Mouse (Mus musculus) brain, adult 2 months (tissue): Measurements from ENCODE around the gene Pbld2.

Experiments used
- DNase-seq: peaks from one replicate; pipeline ENCODE4 v3.0.0; 2011; ENCODE audit warnings: low read depth, low spot score

Gene Pbld2

DNA sequence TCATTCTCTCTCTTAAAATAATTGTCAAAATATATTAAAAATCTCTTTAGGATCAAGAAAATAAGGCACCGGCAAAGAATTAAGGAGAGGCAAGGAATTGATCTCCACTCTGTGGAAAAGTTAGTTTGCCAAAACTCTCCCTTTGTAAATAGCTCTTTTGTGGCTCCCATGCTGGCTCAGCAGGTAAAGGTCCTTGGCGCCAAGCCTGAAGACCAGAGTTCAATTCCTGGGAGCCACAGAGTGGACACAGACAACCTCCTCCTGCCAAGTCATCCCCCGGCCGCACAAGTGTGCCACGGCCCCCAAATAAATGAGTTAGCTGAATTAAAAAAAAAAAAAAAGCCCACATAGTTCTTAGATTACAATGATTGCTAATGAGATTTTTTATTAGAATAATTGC, 38.6 kb downstream of the Pbld2 start:
- no peak for DNase-seq

DNA sequence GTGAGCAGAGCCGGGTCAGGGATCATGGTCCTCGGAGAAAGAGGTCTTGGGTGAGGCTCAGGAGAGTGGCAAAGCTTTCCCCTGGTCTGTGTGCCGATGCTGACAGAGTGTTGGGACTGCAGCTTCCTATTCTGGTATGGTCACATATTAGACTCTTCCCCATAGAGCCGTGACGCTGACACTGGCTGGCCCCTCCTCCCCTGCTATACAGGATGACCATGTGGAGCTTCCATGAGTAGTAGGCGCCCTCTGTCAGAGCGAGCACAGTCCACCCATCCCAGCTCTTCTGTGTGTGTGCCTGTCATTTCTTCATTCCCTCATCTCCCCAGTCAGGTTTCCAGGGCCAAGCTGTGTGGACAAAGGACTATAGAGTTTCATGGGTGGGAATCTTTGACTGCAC, 39.2 kb downstream of the Pbld2 start:
- DNase-seq: no peak

DNA sequence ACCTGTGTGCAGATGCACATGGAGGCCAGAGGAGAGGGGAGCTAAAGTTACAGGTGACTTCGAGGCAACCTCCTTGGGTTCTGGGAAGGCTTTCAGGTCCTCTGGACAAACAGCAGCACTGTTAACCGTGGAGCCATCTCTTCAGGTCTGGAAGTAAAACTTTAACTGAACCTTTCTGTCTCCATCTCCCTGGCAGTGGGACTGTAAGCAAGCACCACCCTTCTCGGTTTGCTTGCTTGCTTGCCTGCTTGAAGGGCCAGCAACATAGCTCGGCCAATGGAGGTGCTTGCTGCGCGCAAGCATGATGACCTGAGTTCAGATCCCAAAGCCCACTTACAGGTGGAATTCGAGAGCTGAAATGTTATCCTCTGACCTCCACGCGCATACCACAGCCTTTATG, 40.4 kb downstream of the Pbld2 start:
- DNase-seq: no peak

DNA sequence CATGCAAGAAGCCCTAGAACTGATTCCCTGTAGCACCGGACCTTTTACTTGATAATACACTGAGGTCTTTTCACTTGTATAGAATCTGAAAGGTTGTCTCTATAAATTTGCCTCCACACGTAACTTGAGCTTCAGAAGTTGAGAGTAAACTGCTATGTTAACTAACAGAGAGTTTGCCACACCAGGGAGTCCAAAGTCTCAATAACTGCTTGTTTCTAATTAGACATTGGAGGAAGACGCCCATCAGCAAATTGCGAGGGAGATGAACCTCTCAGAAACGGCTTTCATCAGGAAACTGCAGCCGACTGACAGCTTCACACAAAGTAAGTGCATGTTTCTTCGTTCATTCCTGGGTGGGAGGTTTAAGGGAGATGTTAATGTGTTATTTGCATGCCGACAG, 41.4 kb downstream of the Pbld2 start:
- no peak for DNase-seq

DNA sequence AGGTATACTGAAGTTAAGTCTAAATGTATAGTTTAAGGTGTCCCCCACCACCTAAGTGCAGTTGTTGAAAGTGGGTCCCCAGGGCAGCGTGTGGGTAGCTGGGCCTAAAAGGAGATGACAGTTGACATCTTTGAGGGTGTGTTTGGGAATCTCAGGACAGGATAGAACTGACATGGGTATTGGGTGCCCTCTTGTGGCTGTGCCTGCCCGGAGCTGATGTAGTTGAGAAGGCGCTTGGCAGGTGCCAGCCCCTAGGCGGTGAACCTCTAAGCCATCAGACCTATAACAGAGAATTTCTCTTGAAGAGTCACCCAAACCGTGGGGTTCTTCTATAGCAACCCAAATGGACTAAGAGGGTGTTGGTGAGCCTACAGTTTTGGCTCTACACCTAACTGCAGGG, 41.9 kb downstream of the Pbld2 start:
- peak; percentile 93 for DNase-seq

DNA sequence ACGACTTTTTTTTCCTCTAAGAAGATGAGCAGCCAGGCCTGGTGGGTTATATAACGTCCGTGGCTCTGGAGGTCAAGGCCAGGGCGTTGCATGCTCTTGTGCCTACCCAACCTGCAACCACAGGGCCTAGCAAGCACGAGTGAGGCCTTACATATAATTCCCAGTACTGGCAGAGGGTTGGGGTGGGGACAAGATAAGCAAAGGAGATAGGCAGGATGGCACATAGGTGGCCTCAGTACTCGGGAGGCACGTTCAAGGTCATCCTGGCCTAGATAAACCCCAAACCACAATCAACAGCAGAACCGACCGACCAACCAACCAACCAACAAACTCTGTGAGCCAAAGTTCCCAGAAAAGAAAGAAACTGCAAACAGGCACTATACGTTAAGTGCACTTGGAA, 62.2 kb downstream of the Pbld2 start:
- no peak for DNase-seq

DNA sequence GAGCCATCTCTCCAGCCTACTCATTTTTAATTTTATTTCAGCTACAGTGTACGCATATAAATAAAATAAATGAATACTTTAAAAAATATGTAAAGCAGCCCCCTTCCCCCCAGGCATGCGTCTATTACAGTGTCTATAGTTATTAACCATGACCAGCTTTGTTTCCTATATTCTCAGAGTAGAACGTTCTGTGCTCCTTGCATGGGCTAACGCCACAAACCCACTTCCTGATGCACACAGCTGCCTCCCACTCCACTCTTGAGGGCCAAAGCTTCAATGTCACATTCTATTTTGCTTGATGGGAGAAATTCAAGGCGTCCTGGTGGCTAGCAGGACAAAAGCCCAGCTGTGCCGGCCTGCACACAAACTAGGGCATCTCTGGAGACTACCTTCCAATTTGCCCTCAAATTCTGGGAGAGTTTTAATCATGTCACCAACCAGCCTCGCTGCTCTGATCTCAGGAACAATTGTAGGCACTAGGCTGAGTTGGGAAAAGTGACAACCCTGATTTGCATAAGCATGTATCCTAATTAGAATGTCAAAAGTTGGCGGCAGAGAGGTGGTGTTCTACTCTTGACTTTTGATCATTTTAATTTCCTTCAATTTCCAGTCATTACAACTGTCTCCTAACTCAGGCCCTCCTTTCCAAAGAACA, 65.1 kb downstream of the Pbld2 start:
- DNase-seq: peak; percentile 29

DNA sequence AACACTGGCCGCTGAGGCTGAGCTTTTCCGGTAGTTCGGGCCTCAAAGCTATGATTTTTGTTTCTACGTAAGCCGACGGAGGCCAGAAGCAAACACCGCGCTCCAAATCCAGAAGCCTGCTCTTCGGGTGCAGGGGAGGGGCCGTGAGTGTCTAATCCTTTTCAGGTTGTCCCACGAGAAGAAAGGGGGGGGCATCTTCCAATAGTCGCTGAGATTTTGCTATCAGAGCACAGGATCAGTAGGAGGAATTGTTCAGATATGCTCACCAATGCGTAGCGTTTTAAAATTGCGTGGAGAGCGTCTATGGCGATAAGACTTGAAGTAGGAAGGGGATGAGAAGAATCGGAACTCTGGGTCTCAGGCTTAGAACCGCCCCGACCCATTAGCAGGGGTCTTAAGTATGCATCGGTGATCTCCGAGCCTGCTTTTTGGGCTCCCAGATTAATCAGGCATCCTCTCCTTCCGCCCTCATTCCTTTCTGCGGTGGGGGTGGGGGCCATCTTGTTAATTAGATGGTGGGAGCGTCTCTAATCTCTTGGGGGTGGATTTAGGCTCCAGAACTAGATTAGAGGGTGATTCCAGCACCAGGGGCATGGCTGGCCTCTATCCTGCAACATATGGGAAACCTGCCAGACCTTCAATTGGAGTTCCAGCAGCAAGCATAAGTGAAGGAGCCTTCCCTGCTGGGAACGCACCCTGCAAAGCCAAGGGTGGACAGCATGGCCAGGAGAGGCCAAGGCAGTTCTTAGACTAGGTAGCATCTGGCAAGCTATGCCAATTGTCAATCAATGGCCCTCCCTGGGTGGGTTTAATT, 65.8 kb downstream of the Pbld2 start:
- DNase-seq: peak; percentile 63

DNA sequence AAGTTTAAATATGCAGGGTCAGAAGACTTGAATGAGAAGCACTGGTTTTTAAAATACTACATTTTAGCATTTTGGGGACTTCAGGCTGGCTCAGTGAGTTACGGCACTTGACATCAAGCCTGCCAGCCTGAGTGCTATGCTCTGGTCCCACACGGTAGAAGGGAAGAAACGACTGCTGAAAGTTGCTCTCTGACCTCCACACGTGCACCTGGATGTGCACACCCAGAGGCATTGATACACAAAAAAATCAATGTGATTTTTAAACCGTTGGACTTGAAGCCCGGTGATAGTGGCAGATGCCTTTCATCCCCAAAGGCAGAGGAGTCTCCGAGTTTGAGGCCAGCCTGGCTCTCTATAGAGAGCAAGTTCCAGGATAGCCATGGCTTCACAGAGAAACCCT, 67.8 kb downstream of the Pbld2 start:
- DNase-seq: no peak

DNA sequence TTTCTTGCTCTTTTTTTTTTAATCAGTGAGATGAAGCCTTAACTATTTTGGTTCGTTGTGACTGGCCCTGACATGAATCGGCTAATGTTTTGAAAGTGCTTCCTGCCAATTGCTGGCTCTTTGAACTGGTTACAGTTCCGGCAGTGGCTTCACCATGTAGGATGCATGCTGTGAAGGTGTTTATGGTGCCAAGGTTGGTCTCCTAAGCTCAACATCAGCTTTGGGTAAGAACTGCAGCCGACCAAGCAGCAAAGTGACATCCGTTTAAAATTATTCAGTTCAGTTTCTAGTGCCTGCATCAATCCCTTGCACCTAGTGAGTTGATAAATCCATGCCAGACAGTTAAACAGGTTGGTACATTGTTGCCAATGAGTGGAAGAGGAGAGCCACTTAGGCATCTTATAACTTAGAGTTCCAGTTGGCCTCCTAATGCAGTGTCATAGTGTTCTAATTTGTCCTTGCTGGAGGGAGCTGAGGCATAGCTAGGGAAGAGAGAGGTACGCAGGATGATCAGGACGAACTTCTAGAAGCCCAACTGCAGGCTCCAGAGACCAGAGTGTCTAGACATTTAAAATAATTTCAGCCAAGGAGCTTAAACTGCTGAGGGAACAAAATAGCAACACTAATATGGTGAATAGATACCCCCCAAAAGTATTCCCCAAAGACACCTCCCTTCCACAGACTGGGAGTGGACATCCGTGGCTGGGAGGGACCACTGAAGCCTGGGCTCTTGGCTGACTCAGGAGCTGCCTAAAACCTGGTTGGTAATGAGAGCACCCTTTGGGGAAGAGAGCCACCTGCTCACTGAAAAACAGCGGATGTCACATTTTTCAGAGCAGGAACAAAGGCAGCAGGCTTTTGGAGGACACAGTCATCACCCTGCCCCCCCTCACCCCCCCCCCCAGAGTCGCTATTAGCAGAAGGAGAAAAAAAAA, 68.8 kb downstream of the Pbld2 start:
- peak; percentile 88 for DNase-seq

DNA sequence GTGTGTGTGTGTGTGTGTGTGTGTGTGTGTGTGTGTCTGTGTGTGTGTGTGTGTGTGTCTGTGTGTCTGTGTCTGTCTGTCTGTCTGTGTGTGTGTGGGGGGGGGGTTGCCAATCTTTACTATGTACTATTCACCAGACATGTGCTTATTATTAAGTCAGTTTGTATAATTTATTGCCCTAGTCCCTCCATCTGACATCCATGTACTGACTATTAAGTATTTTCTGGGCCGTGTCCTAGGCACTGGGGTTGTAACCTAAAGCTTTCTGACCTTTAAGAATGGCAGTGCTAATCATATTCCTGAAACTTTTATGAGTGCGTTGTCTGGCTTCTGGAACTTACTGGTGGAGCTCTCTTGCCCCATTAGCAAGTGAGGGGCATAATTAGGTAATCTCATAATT, 72.6 kb downstream of the Pbld2 start:
- no peak for DNase-seq

DNA sequence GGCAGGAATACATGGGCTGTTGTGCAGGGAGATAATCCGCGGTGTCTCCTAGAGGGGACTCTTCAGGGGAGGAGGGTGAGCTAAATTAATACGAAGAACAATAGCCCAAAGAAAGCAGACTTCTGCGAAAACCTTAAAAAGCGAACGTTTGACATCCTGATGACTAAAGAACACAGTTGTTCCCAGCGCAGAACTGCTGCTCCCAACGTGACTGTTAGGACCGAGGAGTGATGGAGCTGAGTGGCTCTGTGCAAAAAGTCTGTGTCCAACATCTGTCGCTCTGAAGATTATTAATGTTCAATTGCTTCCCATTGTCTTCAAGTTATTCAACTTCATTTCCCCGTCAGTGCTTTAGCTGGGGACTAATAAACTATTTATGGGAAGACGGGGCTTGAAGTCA, 74.1 kb downstream of the Pbld2 start:
- DNase-seq: no peak

DNA sequence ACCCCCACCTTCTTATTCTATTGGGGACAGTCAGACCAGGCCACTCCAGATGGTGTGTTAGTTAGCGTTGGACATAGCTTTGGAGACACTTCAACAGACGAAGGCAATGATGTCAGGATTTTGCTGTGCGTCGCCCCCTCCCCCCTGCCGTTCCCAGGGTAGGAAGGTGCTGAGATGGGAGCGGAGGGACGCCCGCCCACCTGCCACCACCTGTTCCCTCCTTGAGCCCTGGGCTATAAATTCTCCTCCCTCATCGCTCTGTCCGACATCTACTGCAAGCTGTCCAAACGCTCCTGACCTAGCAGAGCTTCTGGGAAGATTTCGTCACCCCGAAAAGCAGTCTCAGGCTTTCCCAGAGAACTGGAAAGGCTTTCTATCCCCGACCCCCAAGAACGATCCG, 75.4 kb downstream of the Pbld2 start, which contains the start of gene Atoh7:
Gene Atoh7 (plus strand): TSS at position 131 of the 400 bp plus-strand sequence.
- peak; percentile 96 for DNase-seq

DNA sequence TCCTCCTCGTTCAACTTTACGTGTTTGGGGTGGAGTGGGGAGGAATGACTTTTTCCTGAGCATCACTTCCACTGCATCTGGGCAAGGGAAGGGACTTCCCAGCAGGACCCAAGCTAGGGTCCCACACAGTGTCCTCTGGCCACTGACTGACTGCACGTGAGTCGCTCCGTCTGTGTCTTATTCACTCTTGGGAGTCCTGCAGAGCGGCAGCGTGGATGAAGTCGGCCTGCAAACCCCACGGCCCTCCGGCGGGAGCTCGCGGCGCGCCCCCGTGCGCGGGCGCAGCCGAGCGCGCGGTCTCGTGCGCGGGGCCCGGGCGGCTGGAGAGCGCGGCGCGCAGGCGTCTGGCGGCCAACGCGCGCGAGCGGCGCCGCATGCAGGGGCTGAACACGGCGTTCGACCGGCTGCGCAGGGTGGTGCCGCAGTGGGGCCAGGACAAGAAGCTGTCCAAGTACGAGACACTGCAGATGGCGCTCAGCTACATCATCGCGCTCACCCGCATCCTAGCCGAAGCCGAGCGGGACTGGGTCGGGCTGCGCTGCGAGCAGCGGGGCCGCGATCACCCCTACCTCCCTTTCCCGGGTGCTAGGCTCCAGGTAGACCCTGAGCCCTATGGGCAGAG, 75.9 kb downstream of the Pbld2 start:
- peak; percentile 95 for DNase-seq

DNA sequence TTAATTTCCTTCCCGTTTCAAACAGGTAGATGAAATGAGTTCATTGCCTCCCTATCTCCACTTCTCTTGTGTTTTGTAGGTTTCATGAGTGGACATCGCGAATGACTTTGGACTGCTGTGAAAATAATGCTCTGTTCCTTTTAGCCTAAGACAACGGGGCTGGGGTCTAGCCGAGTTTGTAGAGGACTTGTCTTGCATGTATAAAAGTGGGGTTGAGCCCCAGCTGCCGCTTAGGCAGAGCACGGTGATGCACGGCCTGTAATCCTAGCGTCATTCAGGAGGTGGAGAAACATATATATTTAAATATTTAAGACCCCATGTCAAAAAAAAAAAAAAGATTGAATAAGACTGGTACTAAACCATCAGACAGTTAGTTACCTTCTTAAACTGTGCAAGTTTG, 76.5 kb downstream of the Pbld2 start:
- peak; percentile 37 for DNase-seq
